Mouse (Mus musculus) limb, embryonic 10.5 days (tissue): ENCODE measurements at regions not wholly inside any gene's neighbourhood (a gene's known extent, or its start where the extent isn't known, plus 50 kb on each side); places are given as distances from the start of the nearest gene placed in this dataset.

ENCODE experiments used
- DNase-seq: peaks from one replicate; pipeline ENCODE4 v3.0.0-alpha.2; 2017; ENCODE audit warnings: low spot score
- H3K27ac ChIP-seq: fragments of 300-500 bp; sonication (generic); 2 replicates; pipeline ENCODE4 v1.5.1; 2016; ENCODE audit warnings: mild to moderate bottlenecking
- H3K27me3 ChIP-seq: fragments of 300-500 bp; sonication (generic); 2 replicates; pipeline ENCODE4 v1.6.1; 2016; ENCODE audit warnings: low read depth, mild to moderate bottlenecking; ENCODE audit not compliant: poor library complexity, severe bottlenecking
- H3K36me3 ChIP-seq: fragments of 300-500 bp; sonication (generic); 2 replicates; pipeline ENCODE4 v1.6.1; 2016; ENCODE audit warnings: mild to moderate bottlenecking, moderate library complexity
- H3K4me1 ChIP-seq: fragments of 300-500 bp; sonication (generic); 2 replicates; pipeline ENCODE4 v1.6.1; 2016
- H3K4me3 ChIP-seq: fragments of 300-500 bp; sonication (generic); 2 replicates; pipeline ENCODE4 v1.5.1; 2016; ENCODE audit warnings: mild to moderate bottlenecking, moderate library complexity
- H3K9me3 ChIP-seq: fragments of 300-500 bp; sonication (generic); replicated peaks from 2 replicates; pipeline ENCODE4 v1.6.1; 2016; ENCODE audit warnings: mild to moderate bottlenecking
- WGBS: fragments of 180-500 bp; shearing (Covaris S2); methylation state at CpG from one replicate; pipeline ENCODE4 v1.1.7; 2016; 5-methylcytosine and 5-hydroxymethylcytosine counted together

GRCm38 (mm10) chr11:65372309-65372811 lies 102.6 kb upstream of the Myocd start:
- WGBS, result 88% methylated on average over 9 of the region's 9 CpGs
- DNase-seq, result no peak
- Histone ChIP-seq H3K4me1 (peaks cover 13% of the 10 kb centered on the region), H3K36me3 (no peaks in the 10 kb centered on the region), H3K4me3 (no peak overlapping the region), H3K27ac (no peak overlapping the region), H3K9me3 (no peaks in the 10 kb centered on the region), H3K27me3 (no peaks in the 10 kb centered on the region)

GRCm38 (mm10) chr11:65367825-65368224 lies 98.0 kb upstream of the Myocd start:
- Histone ChIP-seq H3K27ac (peak overlapping the region; percentile 71), H3K27me3 (no peaks in the 10 kb centered on the region)
- no peak for DNase-seq

GRCm38 (mm10) chr11:65366677-65367370 lies 97.0 kb upstream of the Myocd start:
- no peaks in the 10 kb centered on the region for H3K9me3 ChIP-seq
- WGBS, result 62% methylated on average over 8 of the region's 8 CpGs
- no peak overlapping the region for H3K4me3 ChIP-seq
- DNase-seq, result no peak
- no peaks in the 10 kb centered on the region for H3K27me3 ChIP-seq
- H3K27ac ChIP-seq, result peak overlapping the region; percentile 62; the same call in 1 of the 2 replicates
- H3K36me3 ChIP-seq, result no peaks in the 10 kb centered on the region
- H3K4me1 ChIP-seq, result peaks cover 33% of the 10 kb centered on the region

More at GRCm38 (mm10) chr11:65367825-65368224, 98.0 kb upstream of the Myocd start:
- Histone ChIP-seq H3K9me3 (no peaks in the 10 kb centered on the region), H3K4me3 (no peak overlapping the region), H3K4me1 (peaks cover 33% of the 10 kb centered on the region), H3K36me3 (no peaks in the 10 kb centered on the region)
- 53% methylated on average over 5 of the region's 5 CpGs for WGBS

DNA sequence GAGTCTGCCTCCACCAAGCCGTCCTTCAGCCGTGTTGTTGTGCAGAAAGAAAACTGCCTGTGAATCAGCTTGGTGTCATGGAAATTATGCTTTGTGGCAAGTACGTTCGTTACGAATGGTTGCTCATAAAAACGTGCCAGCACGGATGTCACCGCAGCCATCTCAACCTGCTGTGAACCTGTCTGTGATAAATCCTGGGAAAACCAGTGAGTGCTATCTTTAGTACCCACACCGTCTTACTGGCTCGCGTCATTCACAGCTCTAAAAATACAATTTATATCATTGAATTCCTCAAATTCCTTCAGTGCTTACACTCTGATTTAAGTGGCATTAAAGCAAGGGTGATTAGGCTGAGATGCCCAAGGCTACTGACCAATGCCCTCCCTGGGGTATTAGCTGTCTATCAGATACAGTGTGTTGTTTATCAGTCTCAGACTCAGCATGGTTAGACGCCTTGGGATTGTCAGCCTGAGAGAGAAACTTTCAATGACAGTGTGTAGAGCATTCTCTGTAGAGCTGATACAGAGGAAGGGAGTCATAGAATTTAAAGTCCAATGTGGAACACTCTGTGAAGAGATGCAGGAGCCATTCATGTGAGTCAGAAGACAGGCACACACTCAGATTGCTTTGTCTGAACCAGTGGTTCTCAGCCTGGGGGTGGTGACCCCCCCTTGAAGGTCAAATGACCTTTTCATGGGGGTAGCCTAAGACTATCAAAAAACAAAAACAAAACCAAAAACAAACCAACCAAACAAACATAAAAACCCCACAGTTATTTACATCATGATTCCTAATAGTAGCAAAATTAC lies 96.2 kb upstream of the Myocd start:
- H3K36me3 ChIP-seq, result no peaks in the 10 kb centered on the region
- H3K27me3 ChIP-seq, result no peaks in the 10 kb centered on the region
- peak overlapping the region; percentile 62; the same call in 1 of the 2 replicates for H3K27ac ChIP-seq
- 79% methylated on average over 12 of the region's 12 CpGs for WGBS
- H3K4me3 ChIP-seq, result no peak overlapping the region
- peaks cover 33% of the 10 kb centered on the region for H3K4me1 ChIP-seq
- no peak for DNase-seq
- H3K9me3 ChIP-seq, result no peaks in the 10 kb centered on the region

- no peaks in the 10 kb centered on the region for H3K27me3 ChIP-seq
- H3K36me3 ChIP-seq, result no peaks in the 10 kb centered on the region
- WGBS, result 91% methylated on average over 3 of the region's 3 CpGs
- no peak overlapping the region for H3K27ac ChIP-seq
- no peak overlapping the region for H3K4me3 ChIP-seq
- H3K9me3 ChIP-seq, result no peaks in the 10 kb centered on the region
- DNase-seq, result no peak
- H3K4me1 ChIP-seq, result peaks cover 33% of the 10 kb centered on the region
Observed at GRCm38 (mm10) chr11:65364910-65365309, 95.1 kb upstream of the Myocd start.

DNA sequence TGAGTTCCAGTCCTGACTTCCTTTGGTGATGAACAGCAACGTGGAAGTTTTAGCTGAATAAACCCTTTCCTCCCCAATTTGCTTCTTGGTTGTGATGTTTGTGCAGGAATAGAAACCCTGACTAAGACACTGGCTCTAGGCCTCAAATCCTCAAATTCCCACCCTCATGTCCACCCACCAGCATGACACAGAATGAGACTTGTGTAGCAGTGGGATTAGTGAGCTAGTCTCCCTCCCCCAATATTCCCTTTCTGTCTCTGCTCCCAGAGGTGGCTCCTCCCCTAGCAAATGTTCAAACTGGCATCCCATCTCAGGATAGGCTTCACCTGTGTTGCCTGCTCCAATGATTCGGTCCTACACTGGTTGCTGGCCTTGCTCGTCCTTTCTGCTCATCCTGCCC lies 94.1 kb upstream of the Myocd start:
- DNase-seq, result no peak
- WGBS, result 86% methylated on average over 3 of the region's 3 CpGs
- Histone ChIP-seq H3K27ac (no peak overlapping the region), H3K4me3 (no peak overlapping the region), H3K27me3 (no peaks in the 10 kb centered on the region), H3K36me3 (no peaks in the 10 kb centered on the region), H3K4me1 (peaks cover 33% of the 10 kb centered on the region), H3K9me3 (no peaks in the 10 kb centered on the region)

- WGBS, result 94% methylated on average over 5 of the region's 5 CpGs
- H3K9me3 ChIP-seq, result no peaks in the 10 kb centered on the region
- no peaks in the 10 kb centered on the region for H3K27me3 ChIP-seq
- H3K4me3 ChIP-seq, result no peak overlapping the region
- no peak for DNase-seq
- H3K36me3 ChIP-seq, result no peaks in the 10 kb centered on the region
- peaks cover 4% of the 10 kb centered on the region; the same call in 1 of the 2 replicates for H3K4me1 ChIP-seq
- H3K27ac ChIP-seq, result no peak overlapping the region
Observed at GRCm38 (mm10) chr11:65360729-65361128, 90.9 kb upstream of the Myocd start.

DNA sequence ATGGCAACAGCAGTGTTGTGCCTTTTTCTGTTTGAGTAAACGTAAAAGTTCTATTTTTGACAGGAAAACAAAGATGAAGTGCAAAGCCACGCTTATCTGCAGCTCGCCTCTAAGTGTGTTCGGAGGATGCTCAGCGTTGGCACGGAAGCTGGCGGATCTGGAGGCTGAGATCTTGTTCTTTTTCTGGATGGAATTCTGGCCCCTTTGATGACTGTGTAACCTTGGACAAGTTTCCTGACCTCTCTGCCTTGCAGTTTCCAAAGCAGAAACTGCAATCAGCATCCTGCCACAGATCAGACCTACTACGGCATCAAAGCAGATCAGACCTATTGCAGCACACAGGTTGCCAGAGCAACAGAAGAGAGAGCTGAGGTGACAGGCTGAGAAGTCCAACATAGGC lies 89.1 kb upstream of the Myocd start:
- H3K27me3 ChIP-seq, result no peaks in the 10 kb centered on the region
- no peak overlapping the region for H3K4me3 ChIP-seq
- H3K9me3 ChIP-seq, result no peaks in the 10 kb centered on the region
- H3K4me1 ChIP-seq, result no peaks in the 10 kb centered on the region
- WGBS, result 76% methylated on average over 8 of the region's 8 CpGs
- no peak for DNase-seq
- H3K27ac ChIP-seq, result no peak overlapping the region
- H3K36me3 ChIP-seq, result no peaks in the 10 kb centered on the region

- DNase-seq, result no peak
- no peak overlapping the region for H3K4me3 ChIP-seq
- H3K4me1 ChIP-seq, result peaks cover 32% of the 10 kb centered on the region
- 37% methylated on average over 3 of the region's 3 CpGs for WGBS
- no peaks in the 10 kb centered on the region for H3K9me3 ChIP-seq
- H3K36me3 ChIP-seq, result no peaks in the 10 kb centered on the region
- peak overlapping the region; percentile 61; the same call in 1 of the 2 replicates for H3K27ac ChIP-seq
- no peaks in the 10 kb centered on the region for H3K27me3 ChIP-seq
Observed at GRCm38 (mm10) chr11:65352516-65352915, 82.7 kb upstream of the Myocd start.

GRCm38 (mm10) chr11:65349013-65349412 lies 79.2 kb upstream of the Myocd start:
- H3K27me3 ChIP-seq, result no peaks in the 10 kb centered on the region
- 59% methylated on average over 5 of the region's 5 CpGs for WGBS

GRCm38 (mm10) chr11:65341683-65342440 lies 72.1 kb upstream of the Myocd start:
- WGBS, result 93% methylated on average over 8 of the region's 8 CpGs
- H3K4me1 ChIP-seq, result no peaks in the 10 kb centered on the region
- no peaks in the 10 kb centered on the region for H3K36me3 ChIP-seq
- no peak overlapping the region for H3K4me3 ChIP-seq
- H3K9me3 ChIP-seq, result no peaks in the 10 kb centered on the region
- no peaks in the 10 kb centered on the region for H3K27me3 ChIP-seq
- H3K27ac ChIP-seq, result no peak overlapping the region
- DNase-seq, result no peak

More at GRCm38 (mm10) chr11:65349013-65349412, 79.2 kb upstream of the Myocd start:
- no peaks in the 10 kb centered on the region for H3K9me3 ChIP-seq
- DNase-seq, result peak; percentile 35
- peaks cover 32% of the 10 kb centered on the region for H3K4me1 ChIP-seq
- no peak overlapping the region for H3K4me3 ChIP-seq
- no peak overlapping the region for H3K27ac ChIP-seq
- H3K36me3 ChIP-seq, result no peaks in the 10 kb centered on the region

DNA sequence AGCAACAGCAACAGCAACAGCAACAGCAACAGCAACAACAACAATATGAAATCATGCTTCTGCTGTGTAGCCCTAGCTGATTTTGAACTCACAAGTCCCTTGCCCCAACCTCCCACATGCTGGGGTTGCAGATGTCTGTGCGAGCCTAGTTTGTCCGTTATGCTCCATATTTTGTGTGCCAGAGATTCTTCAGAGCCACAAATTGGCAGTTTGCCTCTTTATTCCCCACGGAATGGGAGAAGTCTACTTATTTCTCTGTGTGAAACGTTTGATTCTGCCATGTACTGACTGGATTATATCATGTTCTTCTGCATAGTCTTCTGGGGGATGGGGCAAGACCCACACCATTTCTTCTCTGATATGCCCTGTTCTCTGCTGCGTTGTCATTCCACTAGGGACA lies 64.5 kb upstream of the Myocd start:
- 85% methylated on average over 5 of the region's 5 CpGs for WGBS
- Histone ChIP-seq H3K4me1 (no peaks in the 10 kb centered on the region), H3K27me3 (no peaks in the 10 kb centered on the region), H3K36me3 (no peaks in the 10 kb centered on the region), H3K27ac (no peak overlapping the region), H3K9me3 (no peaks in the 10 kb centered on the region), H3K4me3 (no peak overlapping the region)
- no peak for DNase-seq
